8 mouse cellular contexts compared by ENCODE assay signal in genomic region chr11:42181973-42182824, GRCm38 (mm10). TPM values are rescaled to one million over a fixed set of nuclear protein-coding genes. Genes with fewer than 3 reads are reported as not detected.
A peak's percentile ranks its signal among the peaks of the same experiment; 100 is the strongest.
DNase-seq lines count a peak whose midpoint lies in the region; ATAC-seq lines count a peak whose summit lies in the region.

No protein-coding gene starts in this region.

- no peaks in the 10 kb centered on the region for H3K36me3 ChIP-seq in embryonic facial prominence, embryonic 12.5 days
- H3K36me3 ChIP-seq in hindbrain, embryonic 13.5 days: no peaks in the 10 kb centered on the region
- H3K36me3 ChIP-seq in limb, embryonic 10.5 days: no peaks in the 10 kb centered on the region
- H3K36me3 ChIP-seq in neural tube, embryonic 15.5 days: no peaks in the 10 kb centered on the region

- peaks cover 15% of the 10 kb centered on the region; the same call in 1 of the 2 replicates for H3K27me3 ChIP-seq in embryonic facial prominence, embryonic 12.5 days
- peaks cover 14% of the 10 kb centered on the region for H3K27me3 ChIP-seq in hindbrain, embryonic 13.5 days
- peaks cover 42% of the 10 kb centered on the region for H3K27me3 ChIP-seq in limb, embryonic 10.5 days (ENCODE audit: low read depth, poor library complexity, severe bottlenecking)
- 0 out of 2 replicates have a peak, but pooled peaks cover 3% of the 10 kb centered on the region for H3K27me3 ChIP-seq in neural tube, embryonic 15.5 days (replicated peaks)

- under 1% methylated on average over 35 of the region's 35 CpGs for WGBS in embryonic facial prominence, embryonic 12.5 days
- WGBS in hindbrain, embryonic 13.5 days: under 1% methylated on average over 35 of the region's 35 CpGs
- whole genome bisulfite sequencing in limb, embryonic 10.5 days: under 1% methylated on average over 35 of the region's 35 CpGs
- 0% methylated on average over 35 of the region's 35 CpGs for WGBS in neural tube, embryonic 15.5 days

- peak; percentile 5 for DNase-seq in urinary bladder, postnatal 25 days (ENCODE audit: low spot score)
- no peak for DNase-seq in urinary bladder, postnatal 10 days (ENCODE audit: low spot score)
- peak; percentile 65 for DNase-seq in limb, embryonic 10.5 days (ENCODE audit: low spot score)
- DNase-seq in adipocyte (ENCODE audit: low spot score): no peak
- no peak for DNase-seq in lung, postnatal 36 days

- H3K4me3 ChIP-seq in embryonic facial prominence, embryonic 12.5 days: peak overlapping the region; percentile 53
- peak overlapping the region; percentile 54 for H3K4me3 ChIP-seq in hindbrain, embryonic 13.5 days
- H3K4me3 ChIP-seq in limb, embryonic 10.5 days: peak overlapping the region; percentile 59
- H3K4me3 ChIP-seq in neural tube, embryonic 15.5 days (replicated peaks): peak overlapping the region; percentile 50

- peak overlapping the region; percentile 78 for H3K4me2 ChIP-seq in embryonic facial prominence, embryonic 12.5 days (replicated peaks)
- H3K4me2 ChIP-seq in hindbrain, embryonic 13.5 days: peak overlapping the region; percentile 82
- H3K4me2 ChIP-seq in neural tube, embryonic 15.5 days: peak overlapping the region; percentile 90

- 0 out of 2 replicates have a peak, but pooled peaks cover 4% of the 10 kb centered on the region for H3K4me1 ChIP-seq in embryonic facial prominence, embryonic 12.5 days
- H3K4me1 ChIP-seq in hindbrain, embryonic 13.5 days (replicated peaks): peaks cover 14% of the 10 kb centered on the region; the same call in 1 of the 2 replicates
- peaks cover 15% of the 10 kb centered on the region; the same call in 1 of the 2 replicates for H3K4me1 ChIP-seq in limb, embryonic 10.5 days
- peaks cover 15% of the 10 kb centered on the region; the same call in 1 of the 2 replicates for H3K4me1 ChIP-seq in neural tube, embryonic 15.5 days

- peak; percentile 88 for ATAC-seq in embryonic facial prominence, embryonic 12.5 days (ENCODE audit: insufficient number of reproducible peaks, insufficient read depth, low FRiP score, low TSS enrichment)
- ATAC-seq in hindbrain, embryonic 13.5 days (ENCODE audit: low FRiP score): peak; percentile 94
- ATAC-seq in neural tube, embryonic 15.5 days (ENCODE audit: low FRiP score): peak; percentile 94

- H3K9me3 ChIP-seq in embryonic facial prominence, embryonic 12.5 days: no peaks in the 10 kb centered on the region
- H3K9me3 ChIP-seq in hindbrain, embryonic 13.5 days: no peaks in the 10 kb centered on the region
- no peaks in the 10 kb centered on the region for H3K9me3 ChIP-seq in limb, embryonic 10.5 days (replicated peaks)
- H3K9me3 ChIP-seq in neural tube, embryonic 15.5 days (replicated peaks): no peaks in the 10 kb centered on the region

- peak overlapping the region; percentile 53 for H3K9ac ChIP-seq in embryonic facial prominence, embryonic 12.5 days
- peak overlapping the region; percentile 79 for H3K9ac ChIP-seq in hindbrain, embryonic 13.5 days
- peak overlapping the region; percentile 47 for H3K9ac ChIP-seq in neural tube, embryonic 15.5 days (replicated peaks)

- no peak overlapping the region for H3K27ac ChIP-seq in embryonic facial prominence, embryonic 12.5 days
- H3K27ac ChIP-seq in hindbrain, embryonic 13.5 days: peak overlapping the region; percentile 85
- H3K27ac ChIP-seq in limb, embryonic 10.5 days: peak overlapping the region; percentile 65
- peak overlapping the region; percentile 74 for H3K27ac ChIP-seq in neural tube, embryonic 15.5 days (replicated peaks)

RNA-seq across cellular contexts. Expression of gene Gabra1, which starts 0.5 kb away (rescaled TPM):
- 5.8 and 5.9 TPM in 2 replicates for polyA plus RNA-seq in embryonic facial prominence, embryonic 12.5 days (2016; fragmentation: Nextera tagmentation; extraction: Ambion mirVana)
- polyA plus RNA-seq in hindbrain, embryonic 13.5 days (2015; fragmentation: Nextera tagmentation; extraction: Ambion mirVana): 7.1 and 7.7 TPM in 2 replicates
- 0.53 and 0.59 TPM in 2 replicates for polyA plus RNA-seq in limb, embryonic 10.5 days (2016; fragmentation: Nextera tagmentation; extraction: Ambion mirVana)
- 10.0 and 11.7 TPM in 2 replicates for polyA plus RNA-seq in neural tube, embryonic 15.5 days (2015; fragmentation: Nextera tagmentation; extraction: Ambion mirVana)

Comparison
In these comparisons a context has a peak if more than half of its experiments do, and no peak if none do; other contexts are left out.
1. DNase-seq: peak in urinary bladder, postnatal 25 days (single experiment) and limb, embryonic 10.5 days (single experiment); none in urinary bladder, postnatal 10 days (single experiment), adipocyte (single experiment) and lung, postnatal 36 days (single experiment).
2. Peak in every context shown above with its lines, with median percentiles within 50 percentile points of each other: ATAC-seq, H3K4me2 ChIP-seq, H3K4me3 ChIP-seq and H3K9ac ChIP-seq.